Mouse (Mus musculus): Measurements from ENCODE around the gene Mpz. TPM values are rescaled to one million over a fixed set of nuclear protein-coding genes. Genes with fewer than 3 reads are reported as not detected.

The Mpz gene
- total RNA-seq, 2 experiments from 2014 or later = 23.9 to 53.3 TPM

Other genes with a start within 250 kb of the Mpz start
- not detected for gene Fcrlb, start 237.8 kb upstream of the Mpz start, total RNA-seq (2021)
- gene Fcrla, start 223.1 kb upstream of the Mpz start, total RNA-seq (2021) = 1 to 10 TPM in 1 of 2 experiments, under 1 TPM in 1; 0.64 to 1.0 TPM
- 10 to 100 TPM in 1 of 2 experiments, 1 to 10 TPM in 1; 7.0 to 11.3 TPM for gene Fcgr2b, start 174.2 kb upstream of the Mpz start, total RNA-seq (2021)
- gene Fcgr4, start 131.8 kb upstream of the Mpz start, total RNA-seq (2021) = 1 to 10 TPM; 1.8 to 2.1 TPM
- gene Fcgr3, start 85.8 kb upstream of the Mpz start, total RNA-seq (2021) = 10 to 100 TPM; 13.8 to 15.7 TPM
- gene Cfap126, start 36.8 kb upstream of the Mpz start, total RNA-seq (2021) = 1 to 10 TPM; 2.1 to 2.7 TPM
- 100 to 1,000 TPM; 359 to 386 TPM for gene Sdhc, start 108 bp upstream of the Mpz start, total RNA-seq (2021)
- gene Pcp4l1, start 45.6 kb downstream of the Mpz start, total RNA-seq (2021) = 10 to 100 TPM; 29.5 to 32.0 TPM
- gene Nr1i3, start 63.3 kb downstream of the Mpz start, total RNA-seq (2021) = 10 to 100 TPM in 1 of 2 experiments, under 1 TPM in 1; 0.92 to 10.3 TPM
- 10 to 100 TPM; 41.6 to 43.5 TPM for gene Tomm40l, start 71.8 kb downstream of the Mpz start, total RNA-seq (2021)
- gene Apoa2, start 74.3 kb downstream of the Mpz start, total RNA-seq (2021) = 100 to 1,000 TPM in 1 of 2 experiments, 10 to 100 TPM in 1; 18.3 to 847 TPM
- gene Fcer1g, start 83.7 kb downstream of the Mpz start, total RNA-seq (2021) = 10 to 100 TPM; 22.4 to 23.2 TPM
- 1 to 10 TPM; 4.3 to 4.5 TPM for gene Adamts4, start 99.7 kb downstream of the Mpz start, total RNA-seq (2021)
- gene Ndufs2, start 100.7 kb downstream of the Mpz start, total RNA-seq (2021) = 100 to 1,000 TPM; 446 to 477 TPM
- 10 to 100 TPM; 48.4 to 56.3 TPM for gene B4galt3, start 119.6 kb downstream of the Mpz start, total RNA-seq (2021)
- gene Ppox, start 130.5 kb downstream of the Mpz start, total RNA-seq (2021) = 10 to 100 TPM; 55.8 to 57.1 TPM
- 10 to 100 TPM; 51.4 to 56.0 TPM for gene Usp21, start 137.3 kb downstream of the Mpz start, total RNA-seq (2021)
- gene Ufc1, start 144.3 kb downstream of the Mpz start, total RNA-seq (2021) = 100 to 1,000 TPM; 138 to 155 TPM
- gene Dedd, start 178.4 kb downstream of the Mpz start, total RNA-seq (2021) = 10 to 100 TPM; 41.2 to 43.1 TPM
- gene Nit1, start 194.9 kb downstream of the Mpz start, total RNA-seq (2021) = 10 to 100 TPM; 62.0 to 68.3 TPM
- gene Pfdn2, start 195.0 kb downstream of the Mpz start, total RNA-seq (2021) = 100 to 1,000 TPM; 120 to 125 TPM
- 1 to 10 TPM; 6.2 to 6.8 TPM for gene Klhdc9, start 210.1 kb downstream of the Mpz start, total RNA-seq (2021)
- gene Nectin4, start 219.4 kb downstream of the Mpz start, total RNA-seq (2021) = under 1 TPM; 0.34 to 0.59 TPM
- 1 to 10 TPM; 3.2 to 4.7 TPM for gene Arhgap30, start 238.2 kb downstream of the Mpz start, total RNA-seq (2021)

Measured in adrenal gland, postnatal 4 days (tissue).